Mouse (Mus musculus) testis, adult 2 months (tissue): ENCODE results near the gene Ghrhr.

Experiments used
- CTCF ChIP-seq: fragments of 200-500 bp; IDR thresholded peaks from 2 replicates; pipeline ENCODE4 v1.5.1; 2012; ENCODE audit warnings: low read depth, mild to moderate bottlenecking, inconsistent platforms, low read length, moderate library complexity; ENCODE audit not compliant: control insufficient read depth, insufficient read depth, insufficient replicate concordance
- POLR2A ChIP-seq: fragments of 200-500 bp; IDR thresholded peaks from 2 replicates; pipeline ENCODE4 v1.6.1; 2012; ENCODE audit warnings: low read depth, mild to moderate bottlenecking, inconsistent platforms, low read length, moderate library complexity; ENCODE audit not compliant: control insufficient read depth

DNA sequence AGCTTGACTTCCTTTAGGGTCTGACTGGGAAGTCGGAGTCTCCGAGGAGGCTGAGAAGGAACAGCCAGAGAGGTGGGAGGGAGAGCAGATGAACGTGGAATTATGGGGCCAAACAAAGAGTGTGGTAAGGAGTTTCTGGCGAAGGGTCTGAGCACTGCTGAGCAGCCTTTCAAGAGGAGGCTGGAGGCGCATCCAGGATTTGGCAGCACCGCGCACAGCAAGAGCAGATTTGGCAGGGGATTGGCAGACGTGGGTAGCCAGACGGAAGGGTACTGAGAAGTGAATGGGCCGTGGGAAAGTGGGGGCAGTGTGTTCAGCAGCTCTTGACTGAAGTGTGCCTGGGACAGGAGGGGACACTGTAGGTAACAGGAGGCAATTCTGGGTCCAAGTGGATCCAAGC, 18.8 kb downstream of the Ghrhr start:
- TF ChIP-seq CTCF, result no peak
- TF ChIP-seq POLR2A, result no peak
